Mouse (Mus musculus) lung, adult 2 months (tissue): Measurements from ENCODE around the gene Mcts2.

Experiments used
- CTCF ChIP-seq: fragments of 200-500 bp; IDR thresholded peaks from 2 replicates; pipeline ENCODE4 v1.5.1; 2011; ENCODE audit warnings: mild to moderate bottlenecking, low read length, control low read depth; ENCODE audit not compliant: insufficient read depth
- POLR2A ChIP-seq: fragments of 200-500 bp; IDR thresholded peaks from 2 replicates; pipeline ENCODE4 v1.6.1; 2011; ENCODE audit warnings: low read depth, mild to moderate bottlenecking, control low read depth, low read length, borderline replicate concordance; ENCODE audit errors: extremely low read depth

- no peak for TF ChIP-seq POLR2A
- no peak for TF ChIP-seq CTCF
Observed at GRCm38 (mm10) chr2:152683086-152683485, 3.7 kb upstream of the Mcts2 start.
